Mouse (Mus musculus) bone marrow macrophage, adult 2 months (primary cell): ENCODE results near the gene Rbpj.

Experiments
- CTCF ChIP-seq: IDR thresholded peaks from 2 replicates; pipeline ENCODE4 v1.5.1; 2012; ENCODE audit warnings: low read depth, mild to moderate bottlenecking, low read length, moderate library complexity
- POLR2A ChIP-seq: IDR thresholded peaks from 2 replicates; pipeline ENCODE4 v1.6.1; 2012; ENCODE audit warnings: mild to moderate bottlenecking, low read depth, low read length, borderline replicate concordance

DNA sequence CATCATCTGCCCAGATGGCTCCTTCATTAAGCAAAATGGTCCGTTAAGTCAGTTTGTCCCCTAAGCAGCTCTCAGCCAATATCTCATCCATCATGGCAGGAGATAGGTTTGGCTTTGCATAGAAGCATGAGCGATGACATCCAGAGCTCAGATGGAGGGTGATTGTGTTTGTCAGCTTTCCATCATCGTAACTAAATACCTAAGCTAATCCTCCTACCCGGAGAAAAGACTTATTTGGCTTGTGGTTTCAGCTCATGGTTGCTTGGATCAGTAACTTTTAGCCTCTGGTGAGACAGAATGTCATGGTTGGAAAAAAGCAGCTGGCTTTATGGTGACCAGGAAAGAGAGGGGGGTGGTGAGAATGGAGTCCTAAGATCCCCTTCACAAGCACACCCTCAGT, 33.5 kb upstream of the Rbpj start:
- no peak for TF ChIP-seq CTCF
- no peak for TF ChIP-seq POLR2A
